Mouse (Mus musculus) olfactory bulb, adult 2 months (tissue): Measurements from ENCODE around the gene Palm3.

Experiments used
- CTCF ChIP-seq: fragments of 200-500 bp; IDR thresholded peaks from 2 replicates; pipeline ENCODE4 v1.5.1; 2012; ENCODE audit warnings: low read depth, mild to moderate bottlenecking, low read length, moderate library complexity; ENCODE audit not compliant: insufficient read depth
- POLR2A ChIP-seq: fragments of 200-500 bp; IDR thresholded peaks from 2 replicates; pipeline ENCODE4 v1.6.1; 2012; ENCODE audit warnings: mild to moderate bottlenecking, low read depth, low read length, moderate library complexity; ENCODE audit not compliant: insufficient read depth

DNA sequence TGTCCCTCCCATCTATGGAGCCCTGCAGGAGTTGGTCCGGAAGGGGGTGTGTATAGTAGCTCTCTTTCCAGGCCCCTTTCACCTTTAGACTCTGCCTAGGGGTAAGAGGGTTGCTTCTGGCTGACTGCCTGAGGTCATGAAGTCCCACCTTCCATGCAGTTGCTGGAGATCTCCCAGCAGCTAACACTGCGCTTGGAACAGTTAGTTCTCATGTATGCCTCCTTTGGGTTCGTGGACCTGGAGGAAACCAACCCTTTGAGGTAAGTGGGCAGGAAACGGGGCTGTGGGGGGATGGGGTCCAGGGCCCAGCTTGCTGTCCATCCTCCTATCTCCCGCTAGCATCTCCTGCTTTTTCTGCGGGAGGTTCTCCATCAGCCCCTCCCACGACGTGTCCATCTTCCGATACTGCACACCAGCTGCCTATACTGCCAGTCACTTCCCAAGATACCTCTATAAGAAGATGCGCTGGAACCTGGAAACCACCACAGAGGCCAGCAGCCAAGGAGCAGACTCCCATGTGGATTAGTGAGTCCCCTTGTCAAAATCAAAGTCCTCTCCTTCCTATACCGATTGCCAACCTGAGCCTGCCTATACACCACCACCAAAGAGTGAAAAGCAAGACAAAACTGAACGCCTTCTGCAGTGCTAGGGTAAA is 18.2 kb upstream of the Palm3 start:
- TF ChIP-seq CTCF (no peak), POLR2A (no peak)
